Mouse (Mus musculus) stomach, postnatal 0 days (tissue): Measurements from ENCODE around the gene Usp20. TPM values are rescaled to one million over a fixed set of nuclear protein-coding genes. Genes with fewer than 3 reads are reported as not detected.
A peak's percentile ranks its signal among the peaks of the same experiment; 100 is the strongest.

ENCODE experiments used
- ATAC-seq: fragments of 200-750 bp; cut with Nextera tagmentation; 2 replicates; pipeline ENCODE4 v1.8.0; 2017; ENCODE audit not compliant: low FRiP score, low TSS enrichment
- DNase-seq: peaks from one replicate; pipeline ENCODE4 v3.0.0-alpha.2; 2016; ENCODE audit warnings: low spot score
- H3K27ac ChIP-seq: fragments of 300-500 bp; sonication (generic); replicated peaks from 2 replicates; pipeline ENCODE4 v1.5.1; 2014; ENCODE audit warnings: mild to moderate bottlenecking, control low read depth
- H3K27me3 ChIP-seq: fragments of 300-500 bp; sonication (generic); 2 replicates; pipeline ENCODE4 v1.6.1; 2014; ENCODE audit warnings: low read length; ENCODE audit not compliant: control insufficient read depth, insufficient read depth
- H3K36me3 ChIP-seq: fragments of 300-500 bp; sonication (generic); 2 replicates; pipeline ENCODE4 v1.6.1; 2014; ENCODE audit warnings: low read length, mixed read lengths; ENCODE audit not compliant: control insufficient read depth, insufficient read depth
- H3K4me1 ChIP-seq: fragments of 300-500 bp; sonication (generic); replicated peaks from 2 replicates; pipeline ENCODE4 v1.6.1; 2014; ENCODE audit warnings: antibody characterized with exemption; ENCODE audit not compliant: control insufficient read depth, insufficient read depth
- H3K4me2 ChIP-seq: fragments of 300-500 bp; sonication (generic); replicated peaks from 2 replicates; pipeline ENCODE4 v1.6.1; 2014; ENCODE audit warnings: low read depth, mild to moderate bottlenecking, control low read depth, moderate library complexity
- H3K4me3 ChIP-seq: fragments of 300-500 bp; sonication (generic); 2 replicates; pipeline ENCODE4 v1.5.1; 2014; ENCODE audit warnings: low read depth, low read length, control low read depth
- H3K9ac ChIP-seq: fragments of 300-500 bp; sonication (generic); 2 replicates; pipeline ENCODE4 v1.6.1; 2014; ENCODE audit warnings: mild to moderate bottlenecking, low read length, control low read depth, mixed read lengths
- H3K9me3 ChIP-seq: fragments of 300-500 bp; sonication (generic); 2 replicates; pipeline ENCODE4 v1.6.1; 2016; ENCODE audit warnings: low read length; ENCODE audit not compliant: control insufficient read depth
- CTCF ChIP-seq: IDR thresholded peaks from 2 replicates; pipeline ENCODE4 v1.5.1; 2016; ENCODE audit warnings: antibody characterized with exemption, low read depth, mild to moderate bottlenecking, moderate library complexity
- EP300 ChIP-seq: optimal IDR thresholded peaks from 2 replicates; pipeline ENCODE3; 2016; ENCODE audit warnings: antibody characterized with exemption
- WGBS: fragments of 180-500 bp; shearing (Covaris S2); extraction: QIAGEN DNeasy Blood & Tissue Kit; methylation state at CpG from one replicate; pipeline ENCODE4 v1.1.7; 2014; 5-methylcytosine and 5-hydroxymethylcytosine counted together
- polyA plus RNA-seq: library from polyadenylated mRNA; unstranded; fragments of >200 nt; fragmentation: Nextera tagmentation; extraction: Ambion mirVana; gene quantifications from 2 replicates; pipeline ENCODE4 v1.2.1, GENCODE M21; 2015

Usp20 gene
- 8.9 and 9.0 TPM in 2 replicates for polyA plus RNA-seq

DNA sequence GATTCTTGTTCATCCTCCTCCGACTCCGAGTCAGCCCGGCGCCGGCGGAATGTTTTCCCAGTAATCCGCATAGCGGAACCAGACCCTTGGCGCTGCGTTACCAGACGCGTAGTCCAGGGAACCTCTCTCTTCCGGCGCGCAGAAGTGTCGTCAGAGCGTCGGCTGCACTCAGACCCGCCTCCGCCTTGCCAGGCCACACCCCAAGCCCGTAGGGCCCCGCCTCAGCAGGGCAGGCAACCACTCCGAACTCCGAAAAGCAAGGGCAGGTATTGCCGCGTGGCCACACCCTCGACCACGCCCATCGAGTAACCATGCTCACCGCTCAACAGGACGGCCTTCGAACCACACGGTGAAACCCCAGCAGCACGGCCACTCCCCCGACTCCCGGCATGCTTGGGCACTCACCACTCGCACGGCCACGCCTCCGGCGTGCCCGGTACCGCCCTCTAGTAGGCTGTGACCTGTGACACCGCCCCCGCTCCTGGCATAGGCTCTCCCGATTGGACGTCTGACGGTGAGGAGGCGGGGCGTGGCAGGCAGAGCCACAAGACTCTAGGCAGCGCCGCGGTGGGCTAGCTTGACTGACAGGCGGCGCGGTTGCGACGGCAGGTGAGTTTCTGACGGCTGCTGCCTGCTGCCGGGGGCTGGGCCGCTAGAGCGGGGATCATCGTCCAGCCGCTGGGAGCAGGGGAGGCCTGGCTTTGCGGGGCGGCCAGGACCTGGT, at the start of gene Usp20, which contains the start of gene BC005624:
Gene Usp20 (plus strand): TSS at position 490 of the 724 bp plus-strand sequence.
Gene BC005624 (minus strand): TSS at position 412 of the 724 bp plus-strand sequence.
- peak; percentile 98 for ATAC-seq
- under 1% methylated on average over 64 of the region's 66 CpGs for WGBS
- Histone ChIP-seq H3K4me2 (peak within 1 kb of the TSS; percentile 90), H3K4me3 (peak within 1 kb of the TSS; percentile 73), H3K9ac (peak within 1 kb of the TSS; percentile 71), H3K27ac (peak within 1 kb of the TSS; percentile 81), H3K9me3 (no peaks in the 10 kb centered on the region), H3K4me1 (peaks cover 8% of the 10 kb centered on the region; the same call in 1 of the 2 replicates), H3K27me3 (no peaks in the 10 kb centered on the region), H3K36me3 (0 out of 2 replicates have a peak, but pooled peaks cover 4% of the 10 kb centered on the region)
- peak; percentile 100 for DNase-seq
- TF ChIP-seq EP300, result no peak
- peak; percentile 55 for TF ChIP-seq CTCF

DNA sequence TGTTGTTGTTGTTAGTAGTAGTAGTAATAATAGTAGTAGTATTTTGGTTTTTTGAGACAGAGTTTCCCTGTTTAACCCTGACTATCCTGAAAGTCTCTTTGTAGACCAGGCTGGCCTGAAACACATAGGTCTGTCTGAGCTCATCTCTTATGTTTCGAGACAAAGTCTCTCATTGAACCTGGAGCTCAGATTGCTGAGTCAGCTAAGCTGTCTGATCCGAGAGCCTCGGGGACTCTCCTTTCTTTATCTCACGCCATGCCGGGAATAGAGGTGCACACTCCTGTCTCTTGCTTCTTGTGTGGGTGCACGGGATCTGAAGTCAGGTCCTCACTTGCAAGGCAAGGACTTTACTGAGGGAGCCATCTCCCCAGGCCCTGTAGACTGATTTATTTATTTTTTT, 49.0 kb upstream of the Usp20 start:
- Histone ChIP-seq H3K9ac (no peak overlapping the region), H3K4me1 (no peaks in the 10 kb centered on the region), H3K27me3 (no peaks in the 10 kb centered on the region), H3K27ac (no peak overlapping the region), H3K36me3 (no peaks in the 10 kb centered on the region), H3K9me3 (no peaks in the 10 kb centered on the region), H3K4me2 (no peak overlapping the region), H3K4me3 (no peak overlapping the region)
- TF ChIP-seq CTCF (no peak), EP300 (no peak)
- ATAC-seq (no peak), DNase-seq (no peak)
- 47% methylated on average over 6 of the region's 6 CpGs for WGBS

DNA sequence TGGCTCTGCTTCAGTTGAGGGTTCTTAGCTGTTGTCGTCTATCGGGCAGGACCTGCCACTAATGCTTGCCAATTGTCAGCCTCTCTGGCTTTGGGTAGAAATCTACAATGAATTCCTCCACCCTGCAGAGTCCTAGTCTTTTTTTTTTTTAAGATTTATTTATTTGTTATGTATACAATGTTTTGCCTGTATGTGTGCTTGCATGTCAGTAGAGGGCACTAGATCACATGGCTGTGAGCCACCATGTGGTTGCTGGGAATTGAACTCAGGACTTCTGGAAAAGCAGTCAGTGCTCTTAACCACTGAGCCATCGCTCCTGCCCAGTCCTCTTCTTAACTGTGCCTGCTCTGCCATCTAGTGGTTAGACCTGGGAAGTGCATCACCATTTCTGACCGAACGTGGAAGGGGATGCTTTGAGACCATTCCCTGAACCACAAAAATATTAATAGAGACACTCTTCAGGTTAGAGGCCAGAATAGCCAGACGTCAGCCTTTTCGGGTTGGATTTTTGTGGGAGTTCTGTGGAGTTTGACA, 48.1 kb upstream of the Usp20 start:
- Histone ChIP-seq H3K4me3 (no peak overlapping the region), H3K4me1 (no peaks in the 10 kb centered on the region), H3K36me3 (no peaks in the 10 kb centered on the region), H3K27ac (no peak overlapping the region), H3K9me3 (no peaks in the 10 kb centered on the region), H3K9ac (no peak overlapping the region), H3K27me3 (no peaks in the 10 kb centered on the region), H3K4me2 (no peak overlapping the region)
- TF ChIP-seq CTCF (peak; percentile 95), EP300 (no peak)
- WGBS, result 12% methylated on average over 7 of the region's 7 CpGs
- ATAC-seq, result 0 out of 2 replicates have a peak, but pooled peaks have one; percentile 26
- DNase-seq, result peak; percentile 70

DNA sequence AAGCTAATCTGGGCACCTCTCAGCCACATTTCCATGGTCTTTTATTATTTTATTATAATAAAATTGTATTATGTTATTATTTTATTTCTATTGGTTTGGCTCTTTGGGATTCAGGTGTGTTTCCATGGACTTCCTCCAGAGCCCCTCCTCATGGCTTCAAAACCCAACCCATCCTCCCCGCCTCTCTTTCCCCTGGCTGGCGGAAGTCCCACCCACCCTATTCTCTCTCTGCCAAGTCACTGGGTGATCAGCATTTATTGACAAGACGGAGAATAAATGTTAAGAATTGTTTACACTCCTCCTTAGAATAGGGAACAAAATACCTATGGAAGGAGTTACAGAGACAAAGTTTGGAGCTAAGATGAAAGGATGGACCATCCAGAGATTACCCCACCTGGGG, 45.3 kb upstream of the Usp20 start:
- Histone ChIP-seq H3K4me2 (no peak overlapping the region), H3K9me3 (no peaks in the 10 kb centered on the region), H3K4me1 (no peaks in the 10 kb centered on the region), H3K36me3 (no peaks in the 10 kb centered on the region), H3K9ac (no peak overlapping the region), H3K27me3 (no peaks in the 10 kb centered on the region), H3K27ac (no peak overlapping the region), H3K4me3 (no peak overlapping the region)
- no peak for TF ChIP-seq EP300
- no peak for TF ChIP-seq CTCF
- 67% methylated on average over 3 of the region's 3 CpGs for WGBS
- ATAC-seq (no peak), DNase-seq (no peak)

DNA sequence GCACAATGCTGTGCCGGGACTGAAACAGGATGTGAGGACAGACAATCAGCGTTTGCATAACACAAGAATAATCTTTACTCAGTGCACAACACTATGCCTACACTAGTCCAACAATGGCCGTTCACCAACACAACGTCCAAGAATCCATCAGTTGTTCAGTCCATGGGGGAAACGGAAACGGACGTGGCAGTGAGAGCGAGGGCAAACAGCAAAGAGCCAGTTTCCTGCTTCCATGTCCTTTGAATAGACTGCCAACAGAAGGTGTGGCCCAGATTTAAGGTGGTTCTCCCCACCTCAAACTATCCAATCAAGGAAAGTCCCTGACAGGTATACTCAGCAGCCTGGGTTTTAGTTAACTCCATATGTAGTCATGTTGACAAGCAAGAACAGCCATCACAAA, 44.3 kb upstream of the Usp20 start:
- no peak overlapping the region for H3K9ac ChIP-seq
- WGBS, result 51% methylated on average over 8 of the region's 8 CpGs
- DNase-seq, result no peak
- H3K4me2 ChIP-seq, result no peak overlapping the region
- no peak for TF ChIP-seq EP300
- no peak for TF ChIP-seq CTCF
- no peak for ATAC-seq
- no peak overlapping the region for H3K4me3 ChIP-seq
- H3K27ac ChIP-seq, result no peak overlapping the region
- no peaks in the 10 kb centered on the region for H3K36me3 ChIP-seq
- no peaks in the 10 kb centered on the region for H3K4me1 ChIP-seq
- no peaks in the 10 kb centered on the region for H3K9me3 ChIP-seq
- no peaks in the 10 kb centered on the region for H3K27me3 ChIP-seq

DNA sequence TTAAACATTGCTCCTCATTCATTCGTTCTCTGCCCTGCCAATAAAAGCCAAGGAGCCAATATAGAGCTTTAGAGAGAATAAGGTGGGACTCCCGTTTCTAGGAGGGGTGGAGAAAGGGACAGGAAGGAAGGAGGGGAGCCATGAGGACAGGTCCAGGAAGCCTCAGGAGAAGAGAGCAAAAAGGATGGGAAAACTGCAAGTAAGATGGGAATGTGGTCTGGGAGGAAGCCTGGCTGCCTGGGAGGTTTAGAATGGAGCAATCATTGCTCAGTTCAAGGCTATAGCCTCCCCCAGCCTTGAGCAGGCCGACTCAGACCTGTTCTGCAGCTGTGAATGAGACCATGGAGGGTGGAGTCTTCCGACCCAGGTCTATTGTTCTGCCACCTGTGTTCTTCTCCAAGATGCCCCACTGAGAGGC, 43.5 kb upstream of the Usp20 start:
- no peak overlapping the region for H3K4me3 ChIP-seq
- ATAC-seq (no peak), DNase-seq (no peak)
- no peak overlapping the region for H3K4me2 ChIP-seq
- no peak overlapping the region for H3K9ac ChIP-seq
- H3K27ac ChIP-seq, result 0 out of 2 replicates have a peak overlapping the region, but pooled peaks have one; percentile 8
- H3K9me3 ChIP-seq, result no peaks in the 10 kb centered on the region
- WGBS, result 39% methylated on average over 4 of the region's 4 CpGs
- no peak for TF ChIP-seq EP300
- TF ChIP-seq CTCF, result no peak
- H3K27me3 ChIP-seq, result no peaks in the 10 kb centered on the region
- H3K4me1 ChIP-seq, result no peaks in the 10 kb centered on the region
- H3K36me3 ChIP-seq, result no peaks in the 10 kb centered on the region
